Mouse (Mus musculus) brain, embryonic 14.5 days (tissue): ENCODE data around the gene Ndufb4.

Source experiments
- CTCF ChIP-seq: fragments of 200-500 bp; IDR thresholded peaks from 2 replicates; pipeline ENCODE4 v1.5.1; 2012; ENCODE audit warnings: inconsistent platforms, mild to moderate bottlenecking, moderate library complexity, borderline replicate concordance; ENCODE audit not compliant: insufficient read depth, insufficient read length; ENCODE audit errors: extremely low read depth
- POLR2A ChIP-seq: fragments of 200-500 bp; IDR thresholded peaks from 2 replicates; pipeline ENCODE4 v1.6.1; 2012; ENCODE audit warnings: mild to moderate bottlenecking, inconsistent platforms, borderline replicate concordance; ENCODE audit not compliant: poor library complexity, insufficient read depth, insufficient read length, severe bottlenecking; ENCODE audit errors: extremely low read depth

DNA sequence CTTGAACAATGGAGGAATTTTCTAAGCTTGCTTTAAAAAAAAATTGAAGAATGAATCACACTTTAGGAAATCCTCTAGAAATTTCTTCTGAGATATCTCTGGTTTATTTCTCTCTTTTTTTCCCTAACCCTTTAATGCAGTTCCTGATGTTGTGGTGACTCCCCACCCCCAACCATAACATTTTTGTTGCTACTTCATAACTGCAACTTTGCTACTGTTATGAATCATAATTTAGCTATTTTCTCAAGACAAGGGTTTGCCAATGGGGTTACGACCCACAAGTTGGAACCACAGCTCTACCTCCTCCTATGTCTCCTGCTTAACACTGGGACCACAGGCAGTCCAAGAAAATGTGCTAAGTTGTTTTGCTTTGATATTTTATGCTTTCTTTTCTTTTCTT is 50.8 kb downstream of the Ndufb4 start:
- TF ChIP-seq CTCF (no peak), POLR2A (no peak)
